Mouse (Mus musculus) erythroblast, embryonic 14.5 days (primary cell): Measurements from ENCODE around the gene Hist1h1t.

Experiments
- GATA1 ChIP-seq: IDR thresholded peaks from 2 replicates; pipeline ENCODE4 v1.6.1; 2012; ENCODE audit warnings: low read length, inconsistent platforms, mixed read lengths
- TAL1 ChIP-seq: IDR thresholded peaks from 3 replicates; pipeline ENCODE4 v1.6.1; 2012; ENCODE audit warnings: low read length, inconsistent platforms, mixed read lengths

GRCm38 (mm10) chr13:23696061-23696474 lies 454 bp downstream of the Hist1h1t start:
- TF ChIP-seq TAL1, result no peak
- no peak for TF ChIP-seq GATA1
